Mouse (Mus musculus): ENCODE data around the gene Ybey.

The Ybey gene

GRCm38 (mm10) chr10:76468203-76469162 is at the start of gene Ybey, which contains the start of gene Mcm3ap:
Gene Ybey, minus strand, starts transcription at chr10:76469114.
Gene Mcm3ap, plus strand, starts transcription at chr10:76468927.
- peak; percentile 96 for DNase-seq

DNA sequence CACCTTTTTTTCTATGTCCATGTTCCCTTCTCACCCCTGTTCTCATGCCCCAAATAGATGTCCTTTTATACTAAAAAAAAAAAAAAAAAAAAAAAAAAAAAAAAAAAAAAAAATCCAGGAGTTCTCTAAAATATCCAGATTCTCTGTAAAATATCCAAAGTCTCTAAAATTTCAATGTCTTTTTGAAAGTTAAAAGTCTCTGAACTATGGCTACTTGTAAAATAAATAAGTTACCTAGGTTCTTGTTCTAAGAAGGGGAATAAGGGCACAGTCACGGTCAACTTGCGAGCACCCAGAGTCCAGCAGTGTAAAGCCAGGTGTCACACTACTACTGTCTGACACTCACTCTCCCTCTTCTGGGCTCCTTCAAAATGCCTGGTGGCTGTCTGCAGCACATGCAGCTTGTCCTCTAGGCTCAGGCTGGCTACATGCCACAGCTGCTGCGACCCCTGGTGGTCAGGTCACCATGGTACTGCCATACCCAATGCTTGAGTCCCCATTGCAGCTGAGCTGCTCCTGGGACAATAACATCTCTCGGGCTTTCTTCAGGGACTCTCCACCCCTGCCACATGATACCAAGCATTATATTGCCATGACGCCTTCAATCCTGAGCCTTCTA is 44.2 kb upstream of the Ybey start:
- DNase-seq: peak; percentile 87

GRCm38 (mm10) chr10:76505865-76506264 is 37.0 kb upstream of the Ybey start:
- no peak for DNase-seq

GRCm38 (mm10) chr10:76504271-76504943 is 35.5 kb upstream of the Ybey start:
- no peak for DNase-seq

DNA sequence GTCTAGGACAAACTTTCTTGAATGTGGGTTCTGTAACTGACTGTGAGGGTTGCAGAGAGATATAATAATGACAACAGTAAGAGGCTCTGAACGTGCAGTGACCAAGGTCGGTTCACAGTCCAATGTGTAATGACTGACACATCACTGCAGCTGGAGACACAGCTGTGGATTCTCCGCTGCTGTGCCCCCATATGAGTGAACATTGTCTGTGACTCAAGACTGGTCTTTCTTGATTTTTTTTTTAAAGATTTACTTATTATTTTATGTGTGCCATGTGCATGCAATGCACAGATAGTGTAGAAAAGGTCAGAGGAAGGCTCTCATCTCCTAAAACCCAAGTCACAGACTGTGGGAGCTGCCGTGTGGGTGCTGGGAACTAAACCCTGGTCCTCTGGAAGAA is 28.6 kb upstream of the Ybey start:
- no peak for DNase-seq

DNA sequence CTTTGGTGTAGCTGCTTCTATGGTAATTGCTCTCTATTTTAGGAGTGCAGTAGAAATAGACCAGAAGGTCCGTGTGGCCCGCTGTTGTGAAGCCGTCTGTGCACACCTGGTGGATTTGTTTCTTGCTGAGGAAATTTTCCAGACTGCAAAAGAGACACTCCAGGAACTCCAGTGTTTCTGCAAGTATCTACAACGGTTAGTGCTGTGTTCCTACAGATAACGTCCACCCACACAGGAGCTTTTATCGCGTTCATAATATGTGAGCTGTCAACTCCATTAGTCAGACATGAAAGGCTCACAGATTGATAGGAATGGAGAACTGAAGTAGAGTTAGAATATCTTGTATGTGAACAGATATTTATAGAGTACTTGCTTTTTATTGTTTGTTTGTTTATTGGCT is 27.5 kb upstream of the Ybey start:
- DNase-seq: no peak

- no peak for DNase-seq
Observed at GRCm38 (mm10) chr10:76495501-76495900, 26.6 kb upstream of the Ybey start.

- no peak for DNase-seq
Observed at GRCm38 (mm10) chr10:76493527-76493926, 24.6 kb upstream of the Ybey start.

DNA sequence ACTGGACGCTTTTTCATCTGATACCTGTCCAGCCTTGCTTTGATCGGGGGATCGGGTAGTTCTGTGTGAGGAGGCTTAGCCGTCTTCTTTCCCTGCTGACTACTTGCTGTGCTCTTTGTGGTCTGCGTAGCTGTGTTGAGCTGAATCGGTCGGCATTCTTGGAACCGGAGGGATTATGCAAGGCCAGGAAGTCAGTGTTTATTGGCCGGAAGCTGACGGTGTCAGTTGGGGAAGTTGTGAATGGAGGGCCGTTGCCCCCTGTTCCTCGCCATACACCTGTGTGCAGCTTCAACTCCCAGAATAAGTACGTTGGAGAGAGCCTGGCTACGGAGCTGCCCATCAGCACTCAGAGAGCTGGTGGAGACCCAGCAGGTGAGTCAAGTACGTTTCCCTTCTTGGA is 20.3 kb upstream of the Ybey start:
- no peak for DNase-seq

DNA sequence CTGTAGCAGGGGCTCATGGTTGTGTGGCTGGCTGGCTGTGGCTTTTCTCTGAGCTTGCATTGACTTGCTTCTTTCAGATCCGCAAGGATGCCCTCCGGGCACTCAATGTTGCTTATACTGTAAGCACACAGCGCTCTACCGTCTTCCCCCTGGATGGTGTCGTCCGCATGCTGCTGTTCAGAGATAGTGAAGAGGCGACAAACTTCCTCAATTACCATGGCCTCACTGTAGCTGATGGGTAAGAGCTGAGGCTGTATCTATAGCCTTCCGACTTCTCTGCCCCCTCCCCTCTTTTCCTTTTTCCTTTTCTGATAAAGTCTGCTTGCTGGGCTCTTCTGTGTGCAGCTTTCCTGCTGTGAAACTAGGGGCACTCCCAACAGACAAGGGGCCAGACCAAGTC is 19.4 kb upstream of the Ybey start:
- no peak for DNase-seq

DNA sequence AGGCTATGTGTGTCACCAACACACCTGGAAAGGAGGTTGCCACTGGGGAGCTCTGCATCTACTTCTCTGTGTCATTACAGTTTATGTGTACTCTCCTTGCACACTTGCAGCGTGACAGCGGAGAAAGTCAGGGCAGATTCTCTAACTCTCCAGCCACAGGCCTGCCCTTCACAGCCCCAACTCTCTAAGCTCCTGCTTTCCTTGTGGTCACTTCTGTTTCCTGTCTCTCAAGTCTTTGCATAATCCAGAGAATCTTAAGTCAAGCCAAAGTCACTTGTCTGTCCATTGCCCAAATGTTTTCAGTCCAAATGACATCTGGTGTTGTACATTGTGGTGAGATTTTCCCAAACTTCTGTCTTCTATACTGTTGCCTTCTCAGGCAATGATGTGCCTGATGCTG is 17.4 kb upstream of the Ybey start:
- no peak for DNase-seq

- no peak for DNase-seq
Observed at GRCm38 (mm10) chr10:76481480-76481879, 12.6 kb upstream of the Ybey start.

- no peak for DNase-seq
Observed at GRCm38 (mm10) chr10:76480851-76481250, 11.9 kb upstream of the Ybey start.

DNA sequence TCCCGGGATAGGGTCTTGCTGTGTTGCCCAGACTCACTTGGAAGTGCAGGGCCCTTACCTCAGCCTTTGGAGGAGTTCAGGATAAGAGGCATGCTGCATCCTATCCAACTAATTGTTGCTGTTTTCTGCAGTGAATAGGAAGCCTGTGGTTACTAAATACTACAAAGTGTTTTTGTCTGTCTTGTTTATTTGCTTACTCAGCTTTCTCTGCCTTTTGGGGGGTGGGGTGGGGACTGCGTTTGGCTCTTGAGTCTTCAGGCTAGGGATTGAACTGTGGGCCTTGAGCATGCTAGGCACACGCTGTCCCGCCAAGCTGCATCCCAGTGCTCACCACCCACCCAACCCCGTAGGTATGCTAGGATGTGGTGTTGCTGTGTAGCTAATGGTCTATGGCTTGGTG is 4.8 kb upstream of the Ybey start:
- DNase-seq: no peak

- DNase-seq: no peak
Observed at GRCm38 (mm10) chr10:76462721-76463120, 6.2 kb downstream of the Ybey start.

GRCm38 (mm10) chr10:76462312-76462711 is 6.6 kb downstream of the Ybey start:
- no peak for DNase-seq

GRCm38 (mm10) chr10:76461255-76461654 is 7.7 kb downstream of the Ybey start:
- no peak for DNase-seq

DNA sequence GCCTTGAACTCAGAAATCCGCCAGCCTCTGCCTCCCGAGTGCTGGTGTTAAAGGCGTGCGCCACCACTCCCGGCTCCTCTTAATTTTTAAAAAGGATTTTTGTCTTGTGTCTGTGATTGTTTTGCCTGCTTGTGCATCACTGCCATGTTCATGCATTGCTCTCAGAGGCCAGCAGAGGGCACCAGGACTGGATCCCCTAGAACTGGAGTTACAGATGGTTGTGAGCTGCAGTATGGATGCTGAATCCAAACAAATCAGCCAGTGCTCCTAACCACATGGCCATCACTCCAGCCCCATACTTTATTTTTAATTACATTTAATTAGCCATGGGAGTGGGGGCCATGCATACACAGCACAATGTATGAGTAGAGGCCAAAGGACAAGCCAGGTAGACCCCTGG is 13.6 kb downstream of the Ybey start:
- DNase-seq: peak; percentile 75

GRCm38 (mm10) chr10:76448851-76449250 is 20.1 kb downstream of the Ybey start, which contains the start of gene 2610028H24Rik:
Gene 2610028H24Rik, plus strand, starts transcription at chr10:76449081.
- DNase-seq: no peak

DNA sequence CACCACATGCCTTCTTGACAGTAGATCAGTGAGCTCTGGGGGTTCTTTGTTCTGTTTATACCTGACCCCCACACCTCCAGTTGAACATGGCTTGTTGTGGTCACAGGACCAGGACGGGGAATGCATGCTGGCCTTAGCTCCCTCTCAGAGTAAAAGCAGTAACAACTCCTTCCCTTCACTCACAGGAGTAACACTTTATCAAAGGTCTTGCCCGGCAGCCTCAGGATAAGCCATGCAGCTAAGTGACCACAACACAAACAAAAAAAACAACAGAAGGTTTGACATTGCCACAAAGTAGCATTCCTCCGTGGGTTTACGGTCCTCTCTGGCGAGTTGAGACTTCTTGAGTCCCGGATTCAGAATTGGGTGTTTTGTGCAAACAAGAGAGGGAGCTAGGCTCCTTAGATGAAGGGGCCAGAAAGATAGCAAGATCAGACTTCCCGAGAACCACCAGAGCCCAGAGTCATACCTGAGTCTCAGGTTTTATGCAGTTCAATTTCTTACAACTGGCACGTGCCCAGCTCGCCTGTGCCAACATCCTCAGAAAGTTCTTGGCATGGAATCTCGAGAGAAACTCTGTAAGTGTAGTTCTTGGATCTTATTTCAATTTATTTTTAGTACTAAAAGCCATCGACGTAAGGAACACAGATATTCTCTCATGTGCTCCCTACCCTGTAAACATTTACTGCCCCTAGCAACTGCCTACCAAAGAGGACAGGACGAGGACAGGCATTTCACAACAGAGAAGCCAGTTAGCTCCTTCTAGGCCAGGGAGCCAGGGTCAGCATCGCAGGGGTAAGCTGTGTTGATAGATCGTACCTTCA is 21.3 kb downstream of the Ybey start:
- DNase-seq: no peak

DNA sequence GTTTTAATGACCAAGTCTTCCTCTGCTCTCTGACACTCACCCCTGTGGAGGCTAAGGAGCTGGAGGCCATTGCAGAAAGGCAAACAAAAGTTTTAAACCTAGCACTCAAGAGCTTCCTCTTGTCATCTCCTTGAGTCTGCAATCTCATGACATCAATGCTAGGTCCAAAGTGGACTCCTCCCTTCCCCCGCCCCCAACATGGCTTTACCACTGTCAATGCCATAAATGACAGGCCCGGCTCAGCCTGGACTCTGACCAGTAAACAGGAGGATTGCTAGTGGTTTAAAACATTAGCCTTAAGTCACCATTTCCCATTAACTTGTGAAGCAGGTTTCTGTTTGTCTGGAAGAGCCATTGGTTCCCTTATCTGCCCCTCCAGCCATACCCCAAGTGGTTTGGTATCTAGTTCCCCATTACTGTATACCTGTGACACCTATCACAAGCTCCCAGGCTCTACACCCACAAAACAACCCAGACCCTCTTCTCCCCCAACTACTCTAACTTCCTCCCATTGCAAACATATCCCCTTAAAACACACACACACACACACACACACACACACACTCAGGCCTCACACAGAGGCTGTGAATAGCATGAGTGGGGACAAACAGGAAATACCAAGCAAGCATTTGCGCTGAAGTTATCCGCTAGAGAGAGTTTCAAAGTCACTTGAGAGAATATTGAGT is 22.8 kb downstream of the Ybey start:
- no peak for DNase-seq
